Mouse (Mus musculus): Measurements from ENCODE around the gene Cmas. TPM values are rescaled to one million over a fixed set of nuclear protein-coding genes. Genes with fewer than 3 reads are reported as not detected.
A peak's percentile ranks its signal among the peaks of the same experiment; 100 is the strongest.

The Cmas gene
- polyA plus RNA-seq (2012; ENCODE audit: insufficient read depth, insufficient read length, missing spikeins): 11.1 and 17.7 TPM in 2 replicates

DNA sequence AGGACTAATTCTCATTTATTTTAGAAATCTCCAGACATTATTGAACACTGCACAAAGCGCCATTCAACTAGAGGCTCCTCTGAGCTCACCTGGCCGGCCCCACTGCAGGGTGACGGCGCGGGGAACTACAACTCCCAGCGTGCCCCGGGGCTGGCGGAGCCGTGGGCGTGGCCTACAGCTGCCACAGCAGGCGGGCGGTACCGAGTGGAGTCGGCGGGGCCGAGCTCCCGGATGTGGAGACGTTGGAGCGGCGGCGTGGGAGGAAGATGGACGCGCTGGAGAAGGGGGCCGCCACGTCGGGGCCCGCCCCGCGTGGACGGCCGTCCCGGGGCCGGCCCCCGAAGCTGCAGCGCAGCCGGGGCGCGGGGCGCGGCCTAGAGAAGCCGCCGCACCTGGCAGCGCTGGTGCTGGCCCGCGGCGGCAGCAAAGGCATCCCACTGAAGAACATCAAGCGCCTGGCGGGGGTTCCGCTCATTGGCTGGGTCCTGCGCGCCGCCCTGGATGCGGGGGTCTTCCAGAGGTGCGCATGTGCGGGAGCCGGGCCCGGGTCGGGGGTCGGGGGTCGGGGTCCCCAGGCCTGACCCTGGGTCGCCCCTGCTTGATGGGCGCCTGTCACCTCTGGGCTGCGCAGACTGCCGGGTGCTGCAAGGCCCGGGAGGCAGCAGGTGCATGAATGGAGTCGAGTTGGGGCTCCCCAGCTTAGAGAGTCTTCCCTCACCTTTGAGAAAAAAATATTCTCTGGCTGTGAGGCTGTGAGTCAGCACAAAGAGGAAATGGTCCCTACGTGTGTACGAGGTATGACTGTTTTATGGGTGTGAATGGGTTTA, at the start of gene Cmas:
Cmas (plus strand) TSS at position 180 of the 827 bp plus-strand sequence.
- Histone ChIP-seq H3K27ac (replicated peaks; ENCODE audit: low read depth, low read length) (0 out of 2 replicates have a peak within 1 kb of the TSS, but pooled peaks have one; percentile 5), H3K4me1 (ENCODE audit: control insufficient read depth, insufficient read depth, insufficient read length, low read length) (peaks cover 2% of the 10 kb centered on the region; the same call in 1 of the 2 replicates), H3K4me3 (ENCODE audit: insufficient read depth, low read depth, low read length) (peak within 1 kb of the TSS; percentile 73)

DNA sequence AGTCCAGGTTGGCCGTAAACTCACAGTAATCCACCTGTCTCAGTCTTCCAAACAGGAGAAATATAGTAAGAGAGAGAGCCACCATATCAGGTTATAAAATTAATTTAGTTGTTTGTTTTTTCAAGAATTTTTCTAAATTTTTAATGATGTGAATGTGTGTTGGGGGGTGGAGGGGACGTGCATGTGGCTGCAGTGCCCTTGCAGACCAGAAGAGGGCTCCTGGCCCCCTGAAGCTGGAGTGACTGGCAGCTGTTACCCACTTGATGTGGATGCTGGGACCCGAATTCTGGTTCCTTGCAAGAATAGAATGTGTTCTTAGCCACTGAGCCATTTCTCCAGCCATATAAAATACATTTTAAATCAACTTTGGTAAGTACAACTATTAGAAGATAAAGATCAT, 49.8 kb upstream of the Cmas start:
- no peak overlapping the region for H3K27ac ChIP-seq (replicated peaks; ENCODE audit: low read depth, low read length)
- no peak overlapping the region for H3K4me3 ChIP-seq (ENCODE audit: insufficient read depth, low read depth, low read length)
- H3K4me1 ChIP-seq (ENCODE audit: control insufficient read depth, insufficient read depth, insufficient read length, low read length): peaks cover 11% of the 10 kb centered on the region

DNA sequence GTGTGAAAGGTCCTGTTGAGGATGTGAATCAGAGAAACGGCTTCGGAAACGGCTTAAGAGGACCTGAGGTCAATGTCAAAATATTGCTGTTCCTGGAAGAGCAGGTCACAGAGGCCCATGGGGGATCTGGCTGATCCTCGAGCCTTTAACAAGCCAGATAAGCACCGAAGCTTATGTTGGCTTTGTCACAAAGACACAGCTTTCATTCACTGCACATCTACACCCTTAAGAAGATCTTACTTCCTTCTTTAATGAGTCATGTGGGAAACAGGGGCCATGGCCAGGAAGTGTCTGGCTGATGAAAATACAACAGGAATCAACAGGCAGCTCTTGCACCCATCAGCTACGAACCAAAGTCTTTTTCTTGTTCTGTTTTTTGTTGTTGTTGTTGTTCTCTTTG, 48.1 kb upstream of the Cmas start:
- Histone ChIP-seq H3K27ac (replicated peaks; ENCODE audit: low read depth, low read length) (peak overlapping the region; percentile 58), H3K4me3 (ENCODE audit: insufficient read depth, low read depth, low read length) (no peak overlapping the region), H3K4me1 (ENCODE audit: control insufficient read depth, insufficient read depth, insufficient read length, low read length) (peaks cover 10% of the 10 kb centered on the region)

- peak overlapping the region; percentile 29; the same call in 1 of the 2 replicates for H3K27ac ChIP-seq (replicated peaks; ENCODE audit: low read depth, low read length)
- no peak overlapping the region for H3K4me3 ChIP-seq (ENCODE audit: insufficient read depth, low read depth, low read length)
- H3K4me1 ChIP-seq (ENCODE audit: control insufficient read depth, insufficient read depth, insufficient read length, low read length): peaks cover 8% of the 10 kb centered on the region
These were observed 45.8 kb upstream of the Cmas start for GRCm38 (mm10) chr6:142710690-142711089.

DNA sequence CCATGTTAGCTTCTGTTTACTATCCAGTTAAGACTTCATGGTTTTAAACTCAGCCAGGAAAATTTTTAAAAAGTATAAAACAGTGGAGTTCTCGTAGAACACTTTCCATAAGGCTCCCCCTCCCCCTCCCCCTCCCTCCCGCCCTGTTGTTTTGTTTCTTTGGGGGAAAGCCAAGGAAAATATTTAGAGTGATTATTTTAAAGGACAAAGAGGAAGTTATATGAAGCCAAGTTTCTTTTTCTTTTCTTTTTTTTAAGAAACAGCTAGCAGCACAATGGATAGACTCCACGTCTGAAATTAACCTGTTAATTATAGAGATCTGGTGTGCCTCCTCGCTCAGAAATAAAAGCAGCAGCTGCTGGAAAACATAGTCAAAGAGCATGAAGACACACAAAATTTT, 45.4 kb upstream of the Cmas start:
- peak overlapping the region; percentile 29; the same call in 1 of the 2 replicates for H3K27ac ChIP-seq (replicated peaks; ENCODE audit: low read depth, low read length)
- peaks cover 8% of the 10 kb centered on the region for H3K4me1 ChIP-seq (ENCODE audit: control insufficient read depth, insufficient read depth, insufficient read length, low read length)
- no peak overlapping the region for H3K4me3 ChIP-seq (ENCODE audit: insufficient read depth, low read depth, low read length)

- H3K4me1 ChIP-seq (ENCODE audit: control insufficient read depth, insufficient read depth, insufficient read length, low read length): peaks cover 2% of the 10 kb centered on the region
- no peak overlapping the region for H3K27ac ChIP-seq (replicated peaks; ENCODE audit: low read depth, low read length)
These were observed 41.5 kb upstream of the Cmas start for GRCm38 (mm10) chr6:142715026-142715425.

DNA sequence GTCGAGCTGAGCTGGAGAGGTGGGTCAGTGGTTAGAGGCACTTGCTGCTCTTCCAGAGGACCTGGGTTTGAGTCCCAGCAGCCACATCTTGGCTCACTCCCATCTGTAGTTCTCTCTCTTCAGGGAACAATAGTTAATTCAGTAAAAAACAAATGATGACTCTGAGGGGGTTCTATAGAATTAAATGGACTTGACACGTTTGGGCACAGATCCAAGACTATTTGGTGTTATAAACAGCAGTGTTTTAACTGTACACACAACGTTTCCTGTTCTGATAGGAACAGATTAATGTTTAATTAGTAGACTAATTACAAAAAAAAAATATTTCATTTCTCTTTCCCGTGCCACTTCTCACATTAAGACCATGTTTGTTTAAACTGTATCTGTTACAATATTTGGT, 39.3 kb upstream of the Cmas start:
- H3K4me1 ChIP-seq (ENCODE audit: control insufficient read depth, insufficient read depth, insufficient read length, low read length): no peaks in the 10 kb centered on the region
- no peak overlapping the region for H3K4me3 ChIP-seq (ENCODE audit: insufficient read depth, low read depth, low read length)
- no peak overlapping the region for H3K27ac ChIP-seq (replicated peaks; ENCODE audit: low read depth, low read length)

More at GRCm38 (mm10) chr6:142715026-142715425, 41.5 kb upstream of the Cmas start:
- no peak overlapping the region for H3K4me3 ChIP-seq (ENCODE audit: insufficient read depth, low read depth, low read length)

DNA sequence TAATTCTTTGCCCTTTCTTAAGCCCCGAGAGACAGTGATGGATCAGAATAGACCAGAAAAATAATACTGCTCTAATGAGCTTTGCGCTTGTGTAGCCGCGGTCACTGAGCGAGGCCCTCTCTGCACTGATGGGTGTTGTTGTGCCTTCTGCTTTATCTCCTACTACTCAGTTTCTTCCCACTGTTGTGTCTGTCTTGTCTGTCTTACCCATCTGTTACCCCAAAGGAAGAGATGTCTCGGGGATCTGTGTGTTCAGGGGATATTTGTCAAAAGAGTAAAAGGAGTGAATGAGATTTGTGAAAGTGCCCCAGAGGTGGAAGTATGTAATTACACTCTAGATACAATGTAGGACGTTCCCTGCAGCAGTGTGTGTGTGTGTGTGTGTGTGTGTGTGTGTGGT, 38.3 kb upstream of the Cmas start:
- Histone ChIP-seq H3K4me3 (ENCODE audit: insufficient read depth, low read depth, low read length) (no peak overlapping the region), H3K4me1 (ENCODE audit: control insufficient read depth, insufficient read depth, insufficient read length, low read length) (no peaks in the 10 kb centered on the region), H3K27ac (replicated peaks; ENCODE audit: low read depth, low read length) (no peak overlapping the region)

- H3K4me3 ChIP-seq (ENCODE audit: insufficient read depth, low read depth, low read length): no peak overlapping the region
- no peak overlapping the region for H3K27ac ChIP-seq (replicated peaks; ENCODE audit: low read depth, low read length)
- no peaks in the 10 kb centered on the region for H3K4me1 ChIP-seq (ENCODE audit: control insufficient read depth, insufficient read depth, insufficient read length, low read length)
These were observed 35.8 kb upstream of the Cmas start for GRCm38 (mm10) chr6:142720641-142721040.

DNA sequence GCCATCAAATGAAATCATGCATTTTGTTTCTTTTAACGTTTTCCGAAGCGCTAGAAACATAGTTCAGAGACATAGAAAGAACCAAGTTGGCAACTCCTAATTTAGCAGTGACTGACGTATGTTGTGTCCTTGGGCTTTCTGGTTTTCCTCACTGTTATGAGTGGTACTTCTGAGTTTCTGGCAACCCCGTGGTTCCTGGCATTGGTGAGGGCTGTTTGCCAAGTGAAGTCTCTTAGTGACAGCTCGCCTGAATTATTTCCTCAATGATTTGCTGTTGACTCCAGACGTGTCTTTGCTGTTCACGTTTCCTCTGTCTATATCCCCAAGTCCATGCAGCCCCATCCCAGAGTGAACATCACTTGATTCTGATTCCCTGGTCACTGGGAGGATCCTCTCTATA, 34.8 kb upstream of the Cmas start:
- Histone ChIP-seq H3K4me3 (ENCODE audit: insufficient read depth, low read depth, low read length) (no peak overlapping the region), H3K27ac (replicated peaks; ENCODE audit: low read depth, low read length) (no peak overlapping the region), H3K4me1 (ENCODE audit: control insufficient read depth, insufficient read depth, insufficient read length, low read length) (no peaks in the 10 kb centered on the region)

- no peaks in the 10 kb centered on the region for H3K4me1 ChIP-seq (ENCODE audit: control insufficient read depth, insufficient read depth, insufficient read length, low read length)
- no peak overlapping the region for H3K27ac ChIP-seq (replicated peaks; ENCODE audit: low read depth, low read length)
- no peak overlapping the region for H3K4me3 ChIP-seq (ENCODE audit: insufficient read depth, low read depth, low read length)
These were observed 30.5 kb upstream of the Cmas start for GRCm38 (mm10) chr6:142726032-142726431.

DNA sequence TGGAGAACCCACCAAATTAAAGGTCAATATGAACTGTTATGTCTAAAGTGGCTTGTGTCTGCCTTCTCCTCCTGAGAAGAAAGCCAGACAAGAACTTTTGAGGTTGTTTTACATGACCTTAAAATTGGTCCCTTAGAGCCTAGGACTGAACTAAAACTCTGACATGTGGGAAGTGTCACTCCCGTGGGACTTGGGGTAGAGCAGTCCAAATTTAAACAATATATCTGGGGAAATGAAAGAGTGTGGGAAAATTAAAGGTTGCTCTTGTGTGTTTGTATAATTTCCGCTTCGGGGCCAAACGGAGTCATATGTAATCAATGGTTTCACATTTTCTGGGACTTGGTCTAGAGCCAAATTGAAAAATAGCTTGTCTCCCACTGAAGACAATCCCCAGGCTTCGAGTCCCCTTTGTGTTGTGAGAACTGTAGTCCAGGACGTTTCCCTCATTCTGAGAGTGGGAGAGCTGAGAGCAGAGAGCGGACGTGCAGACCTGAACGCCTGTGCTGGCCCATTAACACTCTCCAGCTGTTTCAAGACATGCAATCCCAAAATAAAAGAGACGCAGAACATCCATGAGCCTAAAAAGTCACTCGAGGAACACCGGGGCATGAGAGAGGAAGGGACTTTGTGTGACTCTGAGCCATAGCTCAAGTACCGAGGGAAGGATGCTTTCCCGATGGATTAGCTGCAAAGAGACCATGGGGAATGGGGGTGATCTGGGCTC, 23.8 kb upstream of the Cmas start:
- Histone ChIP-seq H3K4me1 (ENCODE audit: control insufficient read depth, insufficient read depth, insufficient read length, low read length) (no peaks in the 10 kb centered on the region), H3K27ac (replicated peaks; ENCODE audit: low read depth, low read length) (peak overlapping the region; percentile 31), H3K4me3 (ENCODE audit: insufficient read depth, low read depth, low read length) (no peak overlapping the region)

DNA sequence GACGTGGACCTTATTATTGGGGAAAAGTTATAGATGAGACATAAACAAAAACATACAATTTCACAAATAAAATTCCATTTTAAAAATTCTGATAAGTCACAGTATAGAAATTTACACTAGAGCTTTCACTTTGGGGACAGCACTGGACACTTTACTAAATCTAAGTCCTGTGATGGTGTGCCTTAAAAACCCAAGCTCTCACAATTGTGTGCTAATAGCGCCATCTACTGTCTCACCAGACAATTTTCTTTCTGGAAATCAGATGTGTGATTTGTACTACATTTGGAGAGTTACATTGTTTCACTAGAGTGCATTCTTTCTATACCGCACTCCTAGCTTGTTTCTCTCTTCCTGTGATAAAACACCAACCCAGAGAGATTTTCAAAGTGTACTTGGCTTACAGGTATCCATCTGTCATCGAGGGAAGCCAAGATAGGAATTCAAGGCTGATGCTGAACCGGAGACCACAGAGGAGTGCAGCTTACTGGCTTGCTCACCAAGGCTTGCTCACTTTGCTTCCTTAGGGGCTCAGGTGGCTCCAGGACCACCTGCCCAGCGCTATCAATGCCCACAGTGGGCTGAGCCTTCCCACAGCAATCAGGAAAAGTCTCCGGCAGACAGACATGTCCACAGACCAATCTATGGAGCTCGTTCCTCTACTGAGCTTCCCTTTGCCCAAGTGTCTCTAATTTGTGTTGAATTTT, 21.0 kb upstream of the Cmas start:
- no peak overlapping the region for H3K4me3 ChIP-seq (ENCODE audit: insufficient read depth, low read depth, low read length)
- H3K27ac ChIP-seq (replicated peaks; ENCODE audit: low read depth, low read length): no peak overlapping the region
- no peaks in the 10 kb centered on the region for H3K4me1 ChIP-seq (ENCODE audit: control insufficient read depth, insufficient read depth, insufficient read length, low read length)

GRCm38 (mm10) chr6:142738225-142738624, 18.3 kb upstream of the Cmas start:
- H3K4me3 ChIP-seq (ENCODE audit: insufficient read depth, low read depth, low read length): no peak overlapping the region
- H3K27ac ChIP-seq (replicated peaks; ENCODE audit: low read depth, low read length): no peak overlapping the region
- H3K4me1 ChIP-seq (ENCODE audit: control insufficient read depth, insufficient read depth, insufficient read length, low read length): no peaks in the 10 kb centered on the region

- Histone ChIP-seq H3K27ac (replicated peaks; ENCODE audit: low read depth, low read length) (no peak overlapping the region), H3K4me1 (ENCODE audit: control insufficient read depth, insufficient read depth, insufficient read length, low read length) (no peaks in the 10 kb centered on the region), H3K4me3 (ENCODE audit: insufficient read depth, low read depth, low read length) (no peak overlapping the region)
These were observed 17.8 kb upstream of the Cmas start for GRCm38 (mm10) chr6:142738637-142739036.

Data from brown adipose tissue, adult 24 weeks (tissue).